Mouse (Mus musculus): ENCODE results near the gene Mgat5.
A peak's percentile ranks its signal among the peaks of the same experiment; 100 is the strongest.

The Mgat5 gene

GRCm38 (mm10) chr1:127308207-127308725 lies 103.5 kb downstream of the Mgat5 start:
- no peak for DNase-seq

GRCm38 (mm10) chr1:127308989-127309701 lies 104.3 kb downstream of the Mgat5 start:
- DNase-seq, result no peak

- DNase-seq, result no peak
Observed at GRCm38 (mm10) chr1:127310011-127310410, 105.2 kb downstream of the Mgat5 start.

- no peak for DNase-seq
Observed at GRCm38 (mm10) chr1:127310703-127311102, 105.9 kb downstream of the Mgat5 start.

- DNase-seq, result no peak
Observed at GRCm38 (mm10) chr1:127313652-127314350, 109.0 kb downstream of the Mgat5 start.

GRCm38 (mm10) chr1:127315763-127316627 lies 111.2 kb downstream of the Mgat5 start:
- no peak for DNase-seq

- no peak for DNase-seq
Observed at GRCm38 (mm10) chr1:127316651-127317050, 111.8 kb downstream of the Mgat5 start.

- DNase-seq, result no peak
Observed at GRCm38 (mm10) chr1:127317541-127317940, 112.7 kb downstream of the Mgat5 start.

GRCm38 (mm10) chr1:127318486-127318885 lies 113.7 kb downstream of the Mgat5 start:
- no peak for DNase-seq

- no peak for DNase-seq
Observed at GRCm38 (mm10) chr1:127319768-127320167, 115.0 kb downstream of the Mgat5 start.

GRCm38 (mm10) chr1:127320956-127321355 lies 116.1 kb downstream of the Mgat5 start:
- no peak for DNase-seq

GRCm38 (mm10) chr1:127321638-127322037 lies 116.8 kb downstream of the Mgat5 start:
- no peak for DNase-seq

GRCm38 (mm10) chr1:127322169-127322805 lies 117.5 kb downstream of the Mgat5 start:
- no peak for DNase-seq

- DNase-seq, result no peak
Observed at GRCm38 (mm10) chr1:127325601-127326198, 120.9 kb downstream of the Mgat5 start.

- DNase-seq, result no peak
Observed at GRCm38 (mm10) chr1:127327773-127328172, 123.0 kb downstream of the Mgat5 start.

GRCm38 (mm10) chr1:127328354-127328875 lies 123.6 kb downstream of the Mgat5 start:
- no peak for DNase-seq

GRCm38 (mm10) chr1:127329810-127330209 lies 125.0 kb downstream of the Mgat5 start:
- no peak for DNase-seq

- DNase-seq, result no peak
Observed at GRCm38 (mm10) chr1:127337740-127338139, 132.9 kb downstream of the Mgat5 start.

GRCm38 (mm10) chr1:127338833-127339487 lies 134.1 kb downstream of the Mgat5 start:
- DNase-seq, result peak; percentile 38

GRCm38 (mm10) chr1:127340296-127340695 lies 135.5 kb downstream of the Mgat5 start:
- peak; percentile 19 for DNase-seq

GRCm38 (mm10) chr1:127344913-127345312 lies 140.1 kb downstream of the Mgat5 start:
- no peak for DNase-seq
